Mouse (Mus musculus) testis, postnatal 10 days (tissue): ENCODE measurements around the gene Tex48.

Source experiments
- DNase-seq: peaks from one replicate; pipeline ENCODE4 v3.0.0; 2021; ENCODE audit warnings: low spot score

Tex48 gene

GRCm38 (mm10) chr4:63622378-63622835 lies at the start of gene Tex48:
Tex48 (minus strand) TSS chr4:63622428.
- DNase-seq, result peak; percentile 47

- no peak for DNase-seq
Observed at GRCm38 (mm10) chr4:63668255-63668654, 46.0 kb upstream of the Tex48 start.

- DNase-seq, result no peak
Observed at GRCm38 (mm10) chr4:63665738-63666137, 43.5 kb upstream of the Tex48 start.

DNA sequence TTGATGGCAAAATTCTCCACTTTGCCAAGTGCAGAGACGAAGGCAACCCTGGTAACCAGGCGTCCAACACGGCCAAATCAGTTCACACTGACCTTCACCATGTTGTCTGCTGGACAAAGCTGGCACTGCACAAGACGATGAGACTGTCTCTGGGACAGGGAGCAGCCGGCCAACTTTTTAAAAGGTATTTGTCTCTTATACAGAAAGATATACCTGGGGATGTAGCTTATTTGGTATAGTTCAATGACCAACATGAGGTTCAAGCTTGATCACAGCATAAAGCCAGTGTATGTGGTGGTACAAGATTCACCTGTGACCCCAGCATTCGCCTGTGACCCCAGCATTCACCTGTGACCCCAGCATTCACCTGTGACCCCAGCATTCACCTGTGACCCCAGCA lies 41.1 kb upstream of the Tex48 start, which contains the start of gene Gm11214:
Gene Gm11214, minus strand, starts transcription at position 101 of the 400 bp plus-strand sequence.
- no peak for DNase-seq

GRCm38 (mm10) chr4:63661857-63662256 lies 39.6 kb upstream of the Tex48 start:
- no peak for DNase-seq

DNA sequence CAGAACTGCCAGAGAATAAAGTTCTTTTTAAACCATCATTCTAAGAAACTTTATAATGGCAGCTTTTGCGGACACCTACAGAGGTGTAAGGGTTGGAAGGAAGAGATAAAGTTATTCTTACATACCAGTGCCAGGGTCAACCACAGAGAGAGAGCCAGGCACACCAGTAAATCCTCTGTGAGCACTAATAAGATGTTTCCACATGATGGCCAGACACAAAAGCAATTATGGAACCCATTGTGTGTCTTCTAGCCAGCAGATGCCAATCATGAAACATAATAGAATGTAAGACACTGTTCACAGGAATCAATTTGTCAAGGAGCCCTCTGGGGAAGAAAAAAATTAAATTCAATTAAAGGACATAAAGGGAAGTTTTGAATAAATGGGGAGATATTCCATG lies 39.2 kb upstream of the Tex48 start:
- no peak for DNase-seq

GRCm38 (mm10) chr4:63659775-63660174 lies 37.5 kb upstream of the Tex48 start:
- DNase-seq, result no peak

- DNase-seq, result no peak
Observed at GRCm38 (mm10) chr4:63659086-63659485, 36.9 kb upstream of the Tex48 start.

DNA sequence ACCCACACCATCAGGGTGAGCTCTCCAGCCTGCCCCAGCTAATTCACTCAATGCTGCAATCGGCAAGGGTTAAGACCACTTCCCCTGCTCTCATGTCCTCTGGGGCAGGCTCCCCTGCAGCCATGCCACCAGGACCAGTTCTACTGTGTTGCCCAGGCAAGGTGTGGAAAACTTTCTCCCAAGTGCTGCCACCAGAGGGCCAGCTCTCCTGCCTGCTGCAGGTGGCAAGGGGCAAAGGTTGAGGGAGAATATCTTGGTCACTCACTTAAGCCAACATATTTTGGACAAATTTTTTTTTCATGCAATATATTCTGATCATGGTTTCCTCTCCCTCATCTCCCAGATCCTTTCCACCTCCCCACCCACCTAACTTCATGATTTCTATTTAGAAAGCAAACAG lies 32.2 kb upstream of the Tex48 start:
- DNase-seq, result peak; percentile 48

GRCm38 (mm10) chr4:63643956-63644726 lies 21.9 kb upstream of the Tex48 start:
- no peak for DNase-seq

GRCm38 (mm10) chr4:63639842-63640241 lies 17.6 kb upstream of the Tex48 start:
- no peak for DNase-seq

GRCm38 (mm10) chr4:63638603-63639002 lies 16.4 kb upstream of the Tex48 start:
- DNase-seq, result no peak

DNA sequence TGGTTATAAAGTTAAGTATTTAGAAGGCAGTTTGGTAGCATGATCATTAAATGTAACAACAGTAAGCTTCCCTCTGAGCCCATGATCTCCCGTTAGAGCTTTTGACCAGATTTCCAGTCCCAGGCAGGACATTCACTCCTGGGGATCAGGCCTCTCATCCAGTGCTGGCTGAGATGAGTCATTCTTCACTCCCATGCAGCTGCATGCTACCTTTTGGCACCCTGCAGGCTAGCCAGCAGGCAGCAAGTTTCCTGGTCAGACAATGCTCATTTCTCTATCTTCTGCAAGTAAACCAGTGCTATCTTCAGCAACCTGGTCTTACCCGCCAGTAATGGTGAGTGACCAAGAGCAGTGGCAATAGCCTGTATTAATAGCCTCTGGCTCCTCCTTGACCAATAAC lies 11.0 kb upstream of the Tex48 start:
- DNase-seq, result no peak

GRCm38 (mm10) chr4:63627111-63627510 lies 4.9 kb upstream of the Tex48 start:
- DNase-seq, result no peak

DNA sequence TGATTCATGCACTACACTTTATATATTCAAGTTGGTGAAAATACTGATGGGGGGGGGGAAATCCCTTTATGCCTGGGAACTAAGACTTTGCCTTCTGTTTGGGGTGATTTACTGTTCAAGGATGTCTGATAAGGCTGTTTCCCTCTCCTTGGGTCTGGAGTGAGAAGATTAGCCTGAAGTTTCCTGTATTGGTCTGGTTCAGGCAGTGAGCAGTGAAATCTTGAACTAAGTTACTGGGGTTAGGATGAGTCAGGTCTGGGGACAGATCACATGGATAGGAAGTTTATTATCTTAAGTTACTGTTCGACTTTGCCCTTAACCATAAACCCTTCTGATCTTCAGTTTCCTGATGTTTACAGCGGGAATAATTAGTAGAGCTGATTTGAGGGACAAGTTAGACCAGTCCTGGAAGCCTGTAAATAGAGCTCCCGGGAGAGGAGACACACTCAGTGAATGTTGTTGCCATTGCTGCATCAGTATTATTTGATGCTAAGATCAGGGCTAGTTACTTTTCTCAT lies 3.4 kb upstream of the Tex48 start:
- DNase-seq, result no peak

DNA sequence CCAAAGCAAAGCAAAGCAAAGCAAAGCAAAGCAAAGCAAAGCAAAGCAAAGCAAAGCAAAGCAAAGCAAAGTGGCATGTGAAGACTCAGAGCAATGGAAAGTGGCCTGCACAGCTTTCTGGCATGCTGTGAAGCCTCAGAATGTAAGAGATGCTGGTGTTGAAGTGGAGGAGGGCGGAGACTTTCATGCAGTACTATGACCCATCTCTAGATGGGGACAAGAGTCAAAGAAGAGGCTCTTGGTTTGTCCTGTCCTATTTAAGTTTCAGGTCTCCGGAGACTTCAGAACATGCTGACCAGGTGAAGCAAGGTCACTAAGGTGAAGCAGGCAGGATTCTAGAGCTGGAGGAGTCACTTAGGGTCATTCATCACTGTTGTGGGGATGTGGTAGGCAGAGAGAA lies 367 bp downstream of the Tex48 start:
- DNase-seq, result no peak

GRCm38 (mm10) chr4:63608391-63608790 lies 13.8 kb downstream of the Tex48 start:
- DNase-seq, result no peak

GRCm38 (mm10) chr4:63605968-63606367 lies 16.3 kb downstream of the Tex48 start:
- DNase-seq, result no peak

GRCm38 (mm10) chr4:63605545-63605944 lies 16.7 kb downstream of the Tex48 start:
- no peak for DNase-seq

GRCm38 (mm10) chr4:63604945-63605344 lies 17.3 kb downstream of the Tex48 start, which contains the start of gene Gm11213:
Gm11213 (minus strand) TSS chr4:63605261.
- no peak for DNase-seq

DNA sequence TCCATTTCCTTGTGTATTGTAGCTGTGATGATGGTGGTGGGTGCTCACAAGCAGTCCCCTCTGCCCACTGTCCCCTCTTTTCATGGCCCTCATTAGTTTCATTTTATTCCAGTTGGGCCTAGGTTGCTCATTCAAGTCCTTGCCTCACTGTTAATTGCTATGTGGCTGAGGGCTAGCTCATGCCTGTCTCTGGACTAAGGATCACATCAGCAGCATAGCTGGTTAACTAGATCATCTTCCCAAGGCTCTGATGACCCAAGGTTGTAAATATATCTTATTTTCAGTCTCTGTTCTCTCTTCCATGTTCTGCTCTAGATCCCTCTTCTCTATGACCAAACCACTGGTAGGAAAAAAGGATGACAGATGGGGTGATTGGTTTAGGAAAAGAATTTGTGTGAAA lies 21.0 kb downstream of the Tex48 start:
- DNase-seq, result no peak

DNA sequence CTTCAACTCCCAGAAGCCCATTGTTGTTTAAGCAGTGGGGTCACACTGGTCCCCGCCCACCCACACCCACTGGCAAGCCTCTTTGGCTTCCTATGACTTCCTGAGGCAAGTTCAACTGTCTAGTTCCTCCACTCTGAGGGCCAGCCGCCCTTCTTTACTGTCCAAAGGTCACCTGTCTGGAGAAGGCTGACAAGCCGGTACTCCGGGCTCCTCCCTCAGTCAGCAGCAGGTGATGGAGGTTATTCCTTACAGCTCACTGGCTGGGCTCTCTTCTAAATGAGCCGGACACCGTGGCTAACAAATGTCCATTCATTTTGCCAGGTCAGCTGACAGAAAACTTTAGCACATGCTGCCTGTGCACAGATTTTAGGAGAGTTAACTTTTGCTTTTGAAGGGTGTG lies 21.4 kb downstream of the Tex48 start:
- DNase-seq, result no peak

DNA sequence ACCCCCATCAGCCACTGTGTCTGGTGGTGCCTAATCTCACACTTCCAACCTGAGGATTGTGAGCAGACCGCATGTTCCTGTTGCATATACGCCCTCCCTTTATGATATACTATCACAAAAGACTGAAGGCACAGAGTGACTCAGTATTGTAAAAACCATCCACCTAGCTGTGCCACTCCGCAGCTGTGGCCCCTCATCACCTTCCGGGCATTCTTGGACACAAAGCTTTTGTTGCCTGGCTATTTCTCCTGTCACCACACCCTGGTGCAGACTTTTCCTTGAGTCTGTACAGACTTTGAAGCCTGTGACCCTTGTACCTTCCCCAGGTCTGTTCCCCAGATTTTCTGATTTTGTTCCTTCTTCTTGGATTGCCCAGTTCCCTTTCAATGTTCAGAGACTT lies 26.2 kb downstream of the Tex48 start:
- DNase-seq, result no peak

DNA sequence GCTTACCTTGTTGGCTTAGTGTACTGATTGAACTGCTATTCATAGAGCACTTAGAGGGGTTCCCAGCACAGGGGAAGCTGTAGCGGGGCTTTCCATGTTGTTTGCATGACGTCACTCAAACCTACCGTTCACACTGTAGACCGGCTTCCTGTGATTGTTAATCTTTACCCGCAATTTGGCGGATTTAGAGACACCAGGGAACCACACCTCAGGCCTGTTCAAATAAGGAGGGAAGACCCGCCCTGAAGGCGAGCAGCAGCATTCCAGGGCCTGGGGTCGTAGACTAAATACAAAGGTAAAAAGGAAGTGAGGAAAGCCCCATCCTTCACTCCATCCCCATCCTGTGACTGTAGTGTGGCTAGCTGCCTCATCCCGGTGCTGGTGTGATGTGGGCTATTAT lies 27.0 kb downstream of the Tex48 start:
- no peak for DNase-seq
